Comparison of ENCODE assay signal across 25 mouse cellular contexts in genomic region chr5:115278053-115278452, GRCm38 (mm10). TPM values are rescaled to one million over a fixed set of nuclear protein-coding genes. Genes with fewer than 3 reads are reported as not detected.
DNase-seq lines count a peak whose midpoint lies in the region; ATAC-seq and TF ChIP-seq lines count a peak whose summit lies in the region.
"Had no signal": no experiment of that assay in that cellular context is flagged by ENCODE, and none has a peak within 500 bp of the region (broad histone marks: within the 10 kb centered on the region; RNA-seq: fewer than 3 reads in every experiment).

No protein-coding gene starts in this region.

- no peak overlapping the region for H3K4me2 ChIP-seq in heart, embryonic 13.5 days
- H3K4me2 ChIP-seq: embryonic facial prominence, embryonic 13.5 days; embryonic facial prominence, embryonic 15.5 days; forebrain, embryonic 12.5 days had no signal

- no peak overlapping the region for H3K4me3 ChIP-seq in heart, embryonic 13.5 days
- H3K4me3 ChIP-seq in liver, adult 2 months (ENCODE audit: insufficient read depth, low read depth, low read length): no peak overlapping the region
- no peak overlapping the region for H3K4me3 ChIP-seq in MEL (ENCODE audit: control insufficient read depth in 1 of 2, insufficient read depth in 1 of 2, low read depth in 2 of 2, low read length in 2 of 2)
- H3K4me3 ChIP-seq: embryonic facial prominence, embryonic 13.5 days; embryonic facial prominence, embryonic 15.5 days; erythroblast, embryonic 14.5 days; forebrain, embryonic 10.5 days; forebrain, embryonic 12.5 days had no signal

- no peak for TF ChIP-seq CTCF in liver, adult 2 months (IDR thresholded peaks at IDR 0.05; ENCODE audit: low read depth, low read length)
- TF ChIP-seq CTCF in MEL (IDR thresholded peaks at IDR 0.05 in 2 of 3, conservative IDR thresholded peaks at IDR 0.05 in 1 of 3; ENCODE audit: control insufficient read depth in 1 of 3, insufficient read depth in 1 of 3, low read depth in 2 of 3, low read length in 3 of 3, poor library complexity in 1 of 3, severe bottlenecking in 1 of 3): no peak

- H3K4me1 ChIP-seq in heart, embryonic 13.5 days: peaks cover 15% of the 10 kb centered on the region
- peaks cover 6% of the 10 kb centered on the region for H3K4me1 ChIP-seq in liver, adult 2 months (ENCODE audit: control insufficient read depth, insufficient read depth, low read length)
- peaks cover 14 to 15% of the 10 kb centered on the region in 2 experiments; a peak in 3 of 4 replicates for H3K4me1 ChIP-seq in MEL (ENCODE audit: control insufficient read depth in 1 of 2, insufficient read depth in 2 of 2, low read length in 2 of 2)

- peak; percentile 39 to 52 for TF ChIP-seq EP300 in MEL (IDR thresholded peaks at IDR 0.05; ENCODE audit: low read depth in 1 of 2, low read length in 2 of 2)

- no peak overlapping the region for H3K9ac ChIP-seq in heart, embryonic 13.5 days
- no peak overlapping the region for H3K9ac ChIP-seq in liver, adult 2 months (ENCODE audit: low read depth, low read length)
- no peak overlapping the region for H3K9ac ChIP-seq in MEL (ENCODE audit: control insufficient read depth, low read depth, low read length, poor library complexity, severe bottlenecking)
- H3K9ac ChIP-seq: embryonic facial prominence, embryonic 13.5 days; embryonic facial prominence, embryonic 15.5 days; forebrain, embryonic 12.5 days had no signal

- no peak for TF ChIP-seq RAD21 in MEL (IDR thresholded peaks at IDR 0.05; ENCODE audit: low read depth, low read length)

- no peak for DNase-seq in heart, adult 11 months
- peak; percentile 81 for DNase-seq in liver, adult 2 months (ENCODE audit: extremely low read depth, low read depth, low spot score)
- DNase-seq in liver: no peak
- DNase-seq in MEL (ENCODE audit: low read depth, low spot score): peak; percentile 66
- DNase-seq: adrenal gland, adult 2 months; adrenal gland, postnatal 10 days; adrenal gland, postnatal 25 days; B cell, adult 2 months; cerebellum, adult 11 months; cerebellum, adult 18-20 months; cerebellum, adult 8-10 months; cerebellum, adult 9-11 months; cerebellum, postnatal 14 days; cerebellum, postnatal 36 days; embryo, embryonic 11 days had no signal

- no peaks in the 10 kb centered on the region for H3K27me3 ChIP-seq in heart, embryonic 13.5 days (replicated peaks)
- H3K27me3 ChIP-seq in liver, adult 2 months (ENCODE audit: control insufficient read depth, insufficient read depth, low read length): no peaks in the 10 kb centered on the region
- H3K27me3 ChIP-seq in MEL (ENCODE audit: control insufficient read depth in 1 of 2, insufficient read depth in 2 of 2, low read length in 2 of 2): no peaks in the 10 kb centered on the region
- H3K27me3 ChIP-seq: CH12.LX; embryonic facial prominence, embryonic 13.5 days; embryonic facial prominence, embryonic 15.5 days; forebrain, embryonic 12.5 days had no signal

- peaks cover 12% of the 10 kb centered on the region for H3K79me2 ChIP-seq in liver, adult 2 months (ENCODE audit: control insufficient read depth, insufficient read depth, low read length)
- peaks cover 24% of the 10 kb centered on the region for H3K79me2 ChIP-seq in MEL (ENCODE audit: control insufficient read depth, insufficient read depth, low read length, poor library complexity)

- 0 out of 2 replicates have a peak overlapping the region, but pooled peaks have one; percentile 20 for H3K27ac ChIP-seq in heart, embryonic 13.5 days (replicated peaks)
- no peak overlapping the region for H3K27ac ChIP-seq in liver, adult 2 months (replicated peaks; ENCODE audit: insufficient read depth, low read depth, low read length)
- H3K27ac ChIP-seq in MEL (ENCODE audit: control insufficient read depth, low read depth, low read length): peak overlapping the region; percentile 6
- H3K27ac ChIP-seq: embryonic facial prominence, embryonic 13.5 days; embryonic facial prominence, embryonic 15.5 days; forebrain, embryonic 10.5 days; forebrain, embryonic 12.5 days had no signal

- H3K9me3 ChIP-seq in heart, embryonic 13.5 days: no peaks in the 10 kb centered on the region
- H3K9me3 ChIP-seq in MEL (replicated peaks; ENCODE audit: insufficient read depth, low read length): no peaks in the 10 kb centered on the region
- H3K9me3 ChIP-seq: embryonic facial prominence, embryonic 13.5 days; embryonic facial prominence, embryonic 15.5 days; forebrain, embryonic 10.5 days; forebrain, embryonic 12.5 days had no signal

- H3K36me3 ChIP-seq in heart, embryonic 13.5 days: peaks cover under 1% of the 10 kb centered on the region; the same call in 1 of the 2 replicates
- no peaks in the 10 kb centered on the region for H3K36me3 ChIP-seq in liver, adult 2 months (ENCODE audit: control insufficient read depth, insufficient read depth, low read length)
- H3K36me3 ChIP-seq in MEL (ENCODE audit: control insufficient read depth in 1 of 2, insufficient read depth in 2 of 2, low read length in 2 of 2): peaks cover 0 to 25% of the 10 kb centered on the region in 2 experiments; a peak in 2 of 4 replicates
- H3K36me3 ChIP-seq: embryonic facial prominence, embryonic 13.5 days; embryonic facial prominence, embryonic 15.5 days had no signal

- WGBS in heart, embryonic 13.5 days: 53% methylated on average over 1 of the region's 1 CpGs
- WGBS in liver, adult 2 months: 38% methylated on average over 1 of the region's 1 CpGs

- no peak for TF ChIP-seq POLR2A in liver, adult 2 months (IDR thresholded peaks at IDR 0.05; ENCODE audit: extremely low read depth, insufficient read depth, low read length)
- no peak for TF ChIP-seq POLR2A in MEL (IDR thresholded peaks at IDR 0.05; ENCODE audit: control insufficient read depth in 1 of 2, insufficient read depth in 1 of 2, low read depth in 1 of 2, low read length in 2 of 2, poor library complexity in 1 of 2)

- no peak for ATAC-seq in heart, embryonic 13.5 days (ENCODE audit: extremely low read depth, insufficient number of reproducible peaks, low FRiP score, low TSS enrichment)
- ATAC-seq: CD4-positive, CD25-positive, alpha-beta regulatory T cell, adult 4 months; forebrain, embryonic 14.5 days; forebrain, embryonic 16.5 days had no signal

TF ChIP-seq in MEL, 35 proteins besides CTCF, POLR2A, EP300 and RAD21 (continues in another document):
- peak; percentile 85 for TF ChIP-seq ETS1 (IDR thresholded peaks at IDR 0.05; ENCODE audit: low read depth, low read length)
- no peak for TF ChIP-seq MYB (IDR thresholded peaks at IDR 0.05; ENCODE audit: low read depth, low read length)
- no peak for TF ChIP-seq E2F4 (IDR thresholded peaks at IDR 0.05; ENCODE audit: borderline replicate concordance, low read depth, low read length)
- peak; percentile 59 for TF ChIP-seq GATA1 (IDR thresholded peaks at IDR 0.05; ENCODE audit: low read depth, low read length)
- TF ChIP-seq MXI1 (IDR thresholded peaks at IDR 0.05; ENCODE audit: low read depth, low read length): no peak
- peak; percentile 67 for TF ChIP-seq SIN3A (IDR thresholded peaks at IDR 0.05; ENCODE audit: low read length)
- no peak for TF ChIP-seq USF1 (IDR thresholded peaks at IDR 0.05; ENCODE audit: low read depth, low read length)
- peak; percentile 42; the same call in 1 of the 2 replicates for TF ChIP-seq RCOR1 (IDR thresholded peaks at IDR 0.05; ENCODE audit: low read depth, low read length)
- TF ChIP-seq MAFK (IDR thresholded peaks at IDR 0.05; ENCODE audit: borderline replicate concordance, low read depth, low read length): peak; percentile 11; the same call in 1 of the 2 replicates
- TF ChIP-seq HCFC1 (IDR thresholded peaks at IDR 0.05; ENCODE audit: low read depth, low read length): peak; percentile 42; the same call in 1 of the 2 replicates
- no peak for TF ChIP-seq CHD2 (IDR thresholded peaks at IDR 0.05; ENCODE audit: low read length)
- no peak; the same call in 1 of the 2 replicates for TF ChIP-seq KAT2A (conservative IDR thresholded peaks at IDR 0.05; ENCODE audit: low read depth, low read length)
- TF ChIP-seq TCF12 (IDR thresholded peaks at IDR 0.05; ENCODE audit: low read depth, low read length): peak; percentile 50; the same call in 1 of the 2 replicates

RNA-seq across cellular contexts. Expression of gene Coq5, which starts 1.4 kb away (rescaled TPM):
- polyA plus RNA-seq in heart, embryonic 13.5 days (2015; fragmentation: Nextera tagmentation; extraction: Ambion mirVana): 67.1 and 70.2 TPM in 2 replicates
- 20.7 and 24.6 TPM in 2 replicates for total RNA-seq in liver, adult 2 months (2014; rRNA removed)
- 13.7 and 13.9 TPM in 2 replicates for polyA plus RNA-seq in liver, adult 2 months (2012; rRNA removed)
- 39.7 and 43.3 TPM in 2 replicates for total RNA-seq in MEL (2012; rRNA removed)
- 10 to 100 TPM in 1 of 2 experiments, not detected in 1; 40.5 TPM for polyA plus RNA-seq in MEL (2012; ENCODE audit: insufficient read depth in 1 of 2, insufficient read length in 2 of 2, low read depth in 1 of 2, low replicate concordance in 2 of 2, missing spikeins in 1 of 2)

RNA-seq across cellular contexts. Expression of gene Rnf10, which starts 5.4 kb away (rescaled TPM):
- 111 and 121 TPM in 2 replicates for polyA plus RNA-seq in heart, embryonic 13.5 days (2015; fragmentation: Nextera tagmentation; extraction: Ambion mirVana)
- 32.1 and 42.9 TPM in 2 replicates for total RNA-seq in liver, adult 2 months (2014; rRNA removed)
- 79.2 and 81.3 TPM in 2 replicates for polyA plus RNA-seq in liver, adult 2 months (2012; rRNA removed)
- total RNA-seq in MEL (2012; rRNA removed): 44.4 and 57.3 TPM in 2 replicates
- 100 to 1,000 TPM; 165 to 254 TPM for polyA plus RNA-seq in MEL (2012; ENCODE audit: insufficient read depth in 1 of 2, insufficient read length in 2 of 2, low read depth in 1 of 2, low replicate concordance in 2 of 2, missing spikeins in 1 of 2)

RNA-seq across cellular contexts. Expression of gene Dynll1, which starts 22.7 kb away (rescaled TPM):
- 1,196 and 1,415 TPM in 2 replicates for polyA plus RNA-seq in heart, embryonic 13.5 days (2015; fragmentation: Nextera tagmentation; extraction: Ambion mirVana)
- 13.1 and 24.1 TPM in 2 replicates for total RNA-seq in liver, adult 2 months (2014; rRNA removed)
- polyA plus RNA-seq in liver, adult 2 months (2012; rRNA removed): 24.3 and 25.8 TPM in 2 replicates
- total RNA-seq in MEL (2012; rRNA removed): 714 and 736 TPM in 2 replicates
- 100 to 1,000 TPM; 561 to 740 TPM for polyA plus RNA-seq in MEL (2012; ENCODE audit: insufficient read depth in 1 of 2, insufficient read length in 2 of 2, low read depth in 1 of 2, low replicate concordance in 2 of 2, missing spikeins in 1 of 2)

RNA-seq across cellular contexts. Expression of gene Pop5, which starts 42.4 kb away (rescaled TPM):
- polyA plus RNA-seq in heart, embryonic 13.5 days (2015; fragmentation: Nextera tagmentation; extraction: Ambion mirVana): 63.6 and 73.0 TPM in 2 replicates
- 56.2 and 59.2 TPM in 2 replicates for total RNA-seq in liver, adult 2 months (2014; rRNA removed)
- polyA plus RNA-seq in liver, adult 2 months (2012; rRNA removed): 70.3 and 91.0 TPM in 2 replicates
- total RNA-seq in MEL (2012; rRNA removed): 166 and 208 TPM in 2 replicates
- polyA plus RNA-seq in MEL (2012; ENCODE audit: insufficient read depth in 1 of 2, insufficient read length in 2 of 2, low read depth in 1 of 2, low replicate concordance in 2 of 2, missing spikeins in 1 of 2): 100 to 1,000 TPM; 103 to 388 TPM

RNA-seq across cellular contexts. Expression of gene Srsf9, which starts 48.9 kb away (rescaled TPM):
- 112 and 115 TPM in 2 replicates for polyA plus RNA-seq in heart, embryonic 13.5 days (2015; fragmentation: Nextera tagmentation; extraction: Ambion mirVana)
- total RNA-seq in liver, adult 2 months (2014; rRNA removed): 17.0 and 21.7 TPM in 2 replicates
- 25.2 and 25.3 TPM in 2 replicates for polyA plus RNA-seq in liver, adult 2 months (2012; rRNA removed)
- 80.0 and 98.0 TPM in 2 replicates for total RNA-seq in MEL (2012; rRNA removed)
- 100 to 1,000 TPM in 1 of 2 experiments, not detected in 1; 170 TPM for polyA plus RNA-seq in MEL (2012; ENCODE audit: insufficient read depth in 1 of 2, insufficient read length in 2 of 2, low read depth in 1 of 2, low replicate concordance in 2 of 2, missing spikeins in 1 of 2)

Comparison
In these comparisons a context has a peak if more than half of its experiments do, and no peak if none do; other contexts are left out.
1. DNase-seq: peak in liver, adult 2 months (single experiment) and MEL (single experiment); none in heart, adult 11 months (single experiment) and liver (single experiment).
2. RNA of gene Dynll1, which starts 22.7 kb away (polyA plus RNA-seq): 1,196 to 1,415 TPM in heart, embryonic 13.5 days and 561 to 740 TPM in MEL; 24.3 to 25.8 TPM in liver, adult 2 months; every median in the first group is over 10 times any median in the second.